Mouse (Mus musculus) left cerebral cortex, adult 9 months (tissue): ENCODE data around the gene Hcrt.

Experiments
- DNase-seq, 2 experiments: peaks; one replicate each; pipeline ENCODE4 v3.0.0; 2022; ENCODE audit warnings: low spot score in 2 of 2

The Hcrt gene

DNA sequence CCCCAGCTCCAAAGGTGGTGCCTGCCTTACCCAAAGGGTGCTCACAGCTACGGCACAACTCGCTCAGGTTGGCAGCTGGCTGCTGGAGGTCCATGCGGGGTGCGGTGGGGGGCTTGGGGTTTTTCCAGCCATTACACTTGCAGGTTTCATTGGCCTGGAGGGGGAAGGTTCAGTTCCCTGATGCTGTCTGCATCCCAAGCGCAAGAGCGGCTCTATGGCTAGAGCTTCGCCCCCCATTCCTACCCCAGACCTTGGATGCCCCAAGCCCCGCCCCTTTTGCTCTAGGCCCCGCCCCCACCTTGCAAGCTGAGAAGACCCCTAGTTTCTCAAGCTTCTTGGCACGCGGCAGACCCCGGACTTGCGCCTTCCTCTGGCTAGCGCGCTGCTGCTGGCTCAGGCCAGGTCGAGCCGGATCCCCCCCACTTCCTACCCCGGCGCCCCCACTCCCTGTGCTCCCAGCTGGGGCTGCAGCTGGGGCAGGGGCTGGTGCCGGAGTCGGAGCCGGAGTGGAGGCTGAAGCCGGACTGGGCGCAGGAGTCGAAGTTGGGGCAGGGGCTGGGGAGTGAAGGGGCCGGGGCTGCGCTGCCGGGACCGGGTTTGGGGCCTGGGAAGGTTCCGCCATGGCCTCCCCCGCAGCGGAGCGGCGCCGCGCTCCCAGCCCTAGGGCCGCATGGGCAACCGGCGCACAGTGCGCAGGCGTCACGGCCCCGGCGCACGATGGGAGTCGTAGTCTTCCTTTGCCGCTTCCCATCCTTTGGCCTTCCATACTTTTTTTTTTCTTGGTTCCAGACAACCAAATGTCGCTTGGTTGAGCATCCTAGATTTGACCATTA is 50.7 kb downstream of the Hcrt start, which contains the start of gene Kat2a:
TSS of gene Kat2a (minus strand) at position 683 of the 833 bp plus-strand sequence.
- peak in 1 of 2 experiments; percentile 80 for DNase-seq
